Mouse (Mus musculus) induced T-regulatory cell, adult 2 months (primary cell): Measurements from ENCODE around the gene Pknox2.

Experiments
- DNase-seq: peaks from one replicate; pipeline ENCODE4 v3.0.0-alpha.2; 2012; ENCODE audit warnings: low read depth

The Pknox2 gene

DNA sequence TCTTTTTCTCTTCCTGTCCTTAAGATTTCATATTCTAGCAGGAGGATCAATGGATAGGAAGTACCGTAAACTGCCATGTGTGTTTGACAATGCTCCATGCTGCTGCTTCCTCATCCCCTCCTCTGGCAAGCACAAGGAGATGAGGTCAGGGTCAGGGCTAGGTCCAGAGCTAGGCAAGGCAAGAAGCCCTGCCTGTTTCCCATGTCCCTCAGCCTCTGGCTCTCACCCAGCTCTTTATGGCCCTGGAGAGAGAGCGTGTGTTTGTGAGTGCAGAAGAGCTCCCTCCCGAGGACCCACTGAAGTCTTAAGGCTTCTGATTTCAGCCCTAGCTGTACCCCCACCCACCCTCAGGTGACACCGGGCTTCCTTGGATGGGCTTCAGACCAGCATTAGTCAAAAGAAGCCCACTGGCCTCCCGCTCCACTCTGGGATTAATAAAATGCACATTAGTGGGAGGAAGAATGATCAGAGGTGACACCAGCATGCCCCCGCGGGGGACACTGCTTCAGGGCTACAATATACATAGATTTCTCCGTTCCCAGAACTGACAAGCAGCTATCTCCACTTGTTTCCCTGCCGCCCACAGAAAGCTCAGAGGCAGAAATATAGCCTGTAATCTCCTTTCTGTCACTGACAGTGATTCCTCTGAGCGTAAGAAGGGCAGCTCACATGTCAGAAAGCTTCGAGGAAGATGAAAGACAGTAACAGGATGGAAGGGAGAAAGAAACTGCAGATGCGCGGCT, 156.4 kb downstream of the Pknox2 start:
- no peak for DNase-seq

DNA sequence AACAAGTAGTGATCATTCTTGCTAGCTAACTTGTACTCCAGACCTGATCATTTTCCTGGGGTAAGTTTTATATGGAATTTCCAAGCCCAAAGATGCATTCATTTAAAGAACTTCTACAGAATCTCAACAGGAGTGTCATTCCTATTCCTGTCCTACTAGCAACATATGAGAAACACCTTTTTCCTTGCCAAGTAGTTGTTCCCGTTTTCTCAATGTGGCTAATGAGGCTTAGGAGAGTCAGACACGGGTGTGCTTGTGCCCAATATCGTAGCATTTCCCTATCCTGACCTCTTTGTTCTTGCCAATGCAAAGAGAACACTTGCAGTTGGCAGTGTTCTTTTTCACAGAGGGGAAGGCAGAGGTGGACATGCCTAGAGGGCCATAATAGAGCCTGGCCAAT, 157.2 kb downstream of the Pknox2 start:
- no peak for DNase-seq

DNA sequence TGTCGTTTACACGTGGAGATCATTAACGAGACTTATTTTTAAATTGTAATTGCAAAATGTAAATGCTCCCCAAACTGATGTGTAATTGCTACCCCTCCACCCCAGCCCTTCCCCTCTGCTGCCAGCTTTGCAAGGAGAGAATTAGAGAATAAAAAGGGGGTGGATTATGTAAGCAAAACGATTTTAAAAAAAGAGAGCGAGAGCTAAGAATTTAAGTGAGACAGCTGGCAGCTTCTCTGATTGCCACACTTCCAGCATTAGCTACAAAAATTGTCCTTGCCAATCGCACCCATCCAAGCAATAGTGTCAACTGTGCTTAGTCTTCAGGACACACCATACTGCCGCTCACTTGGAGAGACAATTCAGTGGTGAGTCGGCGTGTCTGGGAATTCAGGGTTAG, 162.0 kb downstream of the Pknox2 start:
- no peak for DNase-seq

DNA sequence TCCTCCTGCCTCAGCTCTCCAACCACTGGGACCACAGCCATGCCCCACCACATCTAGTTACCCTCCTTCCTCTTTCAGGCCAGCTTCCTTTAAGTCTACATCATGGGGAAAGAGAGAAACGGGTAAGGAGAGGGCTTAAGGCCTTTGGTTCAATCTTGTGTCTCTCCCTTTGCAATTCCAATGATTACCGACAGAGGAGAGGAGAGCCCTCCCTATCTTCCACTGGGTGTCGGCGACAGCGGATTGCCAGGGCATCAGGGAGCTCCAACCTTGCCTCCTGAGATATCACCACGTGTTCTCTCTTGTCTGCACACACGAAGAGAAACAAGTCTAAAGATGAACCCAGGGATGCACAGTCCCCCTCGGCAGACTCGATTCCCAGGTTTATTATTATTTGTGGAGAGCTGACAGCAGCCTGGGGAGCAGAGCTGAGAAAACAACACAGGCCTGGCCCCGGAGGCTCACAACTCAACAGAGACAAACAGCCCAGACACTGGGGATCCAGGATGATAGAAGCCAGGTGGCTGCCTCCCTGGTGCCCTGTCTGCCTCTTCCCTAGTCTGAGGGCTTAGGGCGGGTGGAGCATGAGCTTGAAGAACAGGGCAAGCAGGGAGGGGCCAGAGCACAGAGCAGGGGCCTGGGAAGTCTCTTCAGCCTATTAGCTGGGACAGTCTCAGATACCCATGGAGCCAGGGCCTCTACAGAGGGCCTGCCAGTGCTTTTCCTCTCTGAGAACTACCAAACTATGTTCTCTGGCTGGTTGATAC, 170.4 kb downstream of the Pknox2 start:
- no peak for DNase-seq

DNA sequence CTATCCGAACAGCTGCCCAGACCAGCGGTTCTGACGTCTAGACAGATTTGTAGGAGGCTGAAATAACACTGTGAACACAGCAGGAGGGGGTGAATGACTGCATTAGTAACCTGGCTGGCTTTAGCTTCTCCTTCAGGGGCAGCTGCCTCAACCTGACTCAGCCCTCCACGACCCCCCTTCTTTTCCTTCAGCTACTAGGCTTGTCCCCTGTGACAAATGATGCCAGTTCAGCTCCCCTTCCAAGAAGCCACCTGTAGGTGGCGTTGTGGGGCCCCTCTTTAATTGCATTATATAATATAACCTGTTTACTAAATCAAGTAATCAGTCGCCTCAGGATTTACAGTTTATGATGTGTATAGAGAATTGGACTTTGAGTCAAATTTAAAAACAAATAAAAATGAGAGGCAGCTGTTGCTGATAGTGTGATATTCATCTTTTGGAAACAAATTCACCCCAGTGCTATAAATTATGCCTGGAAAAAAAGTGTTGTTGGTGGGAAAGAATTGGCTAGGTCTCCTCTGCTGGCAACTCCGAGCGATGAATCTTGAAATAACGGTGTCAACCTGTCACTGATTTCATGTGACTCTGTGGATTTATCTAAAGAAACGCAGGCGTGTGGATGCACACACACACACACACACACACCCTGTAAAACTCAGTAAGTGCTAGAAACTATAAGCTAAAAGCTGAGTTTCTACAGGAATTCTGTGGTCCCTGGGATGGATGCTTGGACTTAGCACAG, 173.6 kb downstream of the Pknox2 start:
- no peak for DNase-seq

DNA sequence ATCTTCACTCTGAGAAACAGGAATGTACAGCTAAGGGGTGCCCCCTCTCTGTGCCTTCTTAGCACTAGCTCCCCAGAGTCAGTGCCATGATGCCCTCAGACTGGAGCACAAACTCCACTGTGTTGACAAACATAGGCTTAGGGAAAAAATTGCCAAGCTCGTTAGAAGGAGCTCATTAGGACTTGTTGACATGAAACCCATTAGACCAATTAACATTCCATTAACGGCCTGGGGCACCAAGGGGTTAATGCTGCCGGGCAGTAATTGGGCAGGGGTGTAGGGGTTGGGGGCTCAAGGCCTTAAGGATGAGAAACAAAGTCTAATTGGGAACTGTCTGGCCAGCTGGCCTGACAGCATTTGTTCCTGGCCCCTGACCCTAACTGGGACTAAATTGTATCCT, 175.1 kb downstream of the Pknox2 start:
- no peak for DNase-seq

DNA sequence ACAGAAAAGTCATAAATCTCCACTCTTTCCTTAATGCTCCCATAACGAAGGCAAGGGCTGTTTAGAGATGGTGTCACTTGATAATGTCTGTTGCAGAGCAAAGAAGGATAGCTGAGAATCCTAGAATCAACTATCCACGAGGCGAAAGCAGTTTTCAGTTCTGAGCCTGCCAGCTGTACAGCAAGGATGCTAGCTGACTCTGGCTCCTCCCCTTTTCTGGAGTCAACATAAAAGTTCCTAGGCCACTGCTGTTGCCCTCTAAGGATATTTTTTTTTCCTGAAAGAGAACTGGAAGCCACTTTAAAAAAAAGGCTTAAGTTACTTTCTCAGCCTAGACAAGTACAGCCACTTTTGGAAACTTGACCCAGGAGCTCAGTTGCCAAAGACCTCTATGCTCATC, 176.1 kb downstream of the Pknox2 start:
- DNase-seq = no peak

DNA sequence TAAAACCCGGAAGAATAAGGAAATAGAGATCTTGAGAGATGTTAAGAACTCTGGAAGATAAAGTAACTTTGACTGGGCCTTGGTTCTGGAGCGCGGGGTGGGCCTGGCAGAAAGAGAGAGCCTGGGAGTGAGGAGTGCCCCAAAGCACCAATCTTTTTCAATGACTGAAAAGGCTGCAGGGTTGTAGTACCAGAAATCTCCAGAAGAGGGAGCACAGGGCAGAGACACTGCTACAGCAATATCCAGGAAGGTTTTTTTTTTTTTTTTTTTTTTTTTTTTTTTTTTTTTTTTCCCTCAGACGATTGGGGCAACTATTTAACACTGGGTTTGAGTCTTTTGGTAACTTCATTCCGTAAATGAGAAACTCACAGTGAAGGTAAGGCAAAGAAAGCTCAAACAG, 176.6 kb downstream of the Pknox2 start:
- DNase-seq = peak; percentile 79

DNA sequence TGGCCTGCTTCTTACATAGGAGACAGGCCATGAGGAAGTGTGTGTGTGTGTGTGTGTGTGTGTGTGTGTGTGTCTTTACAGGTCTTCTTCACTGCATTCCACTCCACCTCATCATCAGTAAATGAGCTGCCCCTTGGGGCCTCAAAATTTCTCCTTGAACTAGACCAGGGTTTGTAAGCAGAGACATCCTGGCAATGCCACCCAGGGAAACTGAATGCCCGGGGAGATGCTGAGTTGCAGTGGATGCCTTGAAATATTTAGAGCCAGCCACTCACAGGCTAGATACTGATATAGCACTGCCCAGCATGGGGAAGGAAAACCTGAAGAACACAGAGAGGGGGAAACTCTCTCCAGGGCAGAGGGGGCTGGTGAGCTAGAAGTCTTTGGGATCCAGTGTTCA, 178.1 kb downstream of the Pknox2 start:
- no peak for DNase-seq

DNA sequence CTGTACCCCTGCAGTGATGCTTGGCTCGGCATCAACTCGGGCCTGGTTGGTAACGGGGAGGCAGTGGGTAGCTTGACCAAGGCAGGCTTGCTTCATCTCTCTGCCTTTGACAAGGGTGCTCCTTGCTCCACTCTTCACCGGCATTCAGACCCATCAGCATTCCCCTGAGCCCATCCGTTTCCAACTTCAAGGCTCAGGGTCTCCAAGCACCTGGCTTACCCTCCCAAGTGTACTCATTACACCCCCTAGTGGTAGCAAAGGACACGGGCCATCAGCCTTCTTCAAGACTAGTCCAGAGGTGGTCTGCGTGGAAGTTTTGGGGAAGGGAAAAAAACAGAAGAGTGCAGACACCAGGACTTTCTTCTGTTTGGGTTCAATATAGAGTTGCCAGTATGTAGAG, 178.5 kb downstream of the Pknox2 start:
- DNase-seq = peak; percentile 57

DNA sequence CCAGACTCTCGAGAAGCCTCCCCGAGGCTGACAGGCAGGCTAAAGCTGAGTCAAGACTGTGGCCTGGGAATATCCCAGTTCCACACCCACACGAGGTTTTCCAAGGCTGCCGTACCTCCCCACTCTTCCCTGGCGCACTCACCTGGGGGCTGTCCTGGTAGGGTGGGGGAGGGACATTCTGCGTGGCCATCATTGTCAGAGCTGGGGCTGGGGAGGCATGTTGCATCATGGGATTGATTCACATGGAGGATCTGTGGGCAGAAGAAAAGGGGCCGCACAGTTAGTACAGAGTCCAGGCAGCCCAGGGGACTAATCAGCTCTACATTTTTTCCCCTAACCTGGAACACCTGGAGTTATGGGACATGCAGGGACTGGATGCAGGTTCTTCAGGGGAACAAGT, 179.0 kb downstream of the Pknox2 start:
- no peak for DNase-seq

DNA sequence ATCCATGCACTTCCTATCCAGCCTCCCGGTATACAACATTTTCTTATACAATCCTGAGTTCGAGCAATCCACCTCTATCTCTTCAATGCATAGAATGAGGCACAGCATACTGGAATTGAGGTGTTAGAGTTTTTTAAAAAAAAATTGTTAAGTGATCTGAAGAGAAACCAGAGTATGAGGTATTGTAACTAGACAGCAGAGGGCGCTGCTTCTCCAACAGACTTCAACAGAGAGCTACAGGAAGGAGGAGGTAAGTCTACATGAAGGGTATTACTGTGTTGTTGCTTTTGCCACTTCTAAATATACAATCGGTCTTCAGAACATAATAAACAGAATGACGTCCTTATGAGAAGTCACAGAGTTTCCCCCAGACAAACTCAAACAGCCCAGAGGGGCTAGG, 181.5 kb downstream of the Pknox2 start:
- peak; percentile 44 for DNase-seq

DNA sequence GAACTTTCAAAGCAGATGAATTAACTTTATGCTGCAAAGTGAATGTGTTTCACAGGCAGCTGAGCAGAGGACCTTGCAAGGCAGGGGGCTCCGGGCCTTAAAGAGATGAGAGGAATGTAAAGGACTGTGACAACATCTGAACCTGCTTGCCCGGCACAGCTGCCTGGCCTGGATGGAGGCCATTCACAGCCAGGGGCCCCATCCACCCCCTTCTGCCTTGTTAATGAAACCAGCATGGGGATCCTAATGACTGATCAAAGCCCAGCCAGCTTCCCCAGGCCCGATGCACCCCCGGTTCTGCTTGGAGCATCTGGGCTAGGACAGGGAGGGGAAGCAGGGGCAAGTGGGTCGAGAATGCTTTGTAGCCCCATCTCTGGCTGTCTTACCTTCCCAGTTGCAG, 183.0 kb downstream of the Pknox2 start:
- no peak for DNase-seq

DNA sequence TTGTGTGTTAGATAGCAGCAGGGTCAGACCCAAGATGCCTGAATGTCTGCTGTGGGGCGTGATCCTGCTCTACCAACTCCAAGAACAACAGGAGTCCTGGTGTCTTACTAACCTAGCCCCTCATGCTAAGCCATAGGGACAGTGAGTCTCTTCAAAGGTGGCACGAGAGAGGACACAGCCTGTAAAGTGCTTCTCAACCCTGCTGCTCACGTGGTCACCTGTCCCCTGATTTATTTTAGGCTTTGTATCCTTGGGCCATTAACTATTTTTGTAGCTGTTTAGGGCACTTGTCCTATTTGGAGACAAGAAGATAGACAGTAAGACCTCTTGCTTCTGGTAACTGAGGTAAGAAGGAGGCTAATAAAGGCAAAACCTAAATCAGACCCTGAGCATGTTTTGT, 183.7 kb downstream of the Pknox2 start:
- DNase-seq = no peak

DNA sequence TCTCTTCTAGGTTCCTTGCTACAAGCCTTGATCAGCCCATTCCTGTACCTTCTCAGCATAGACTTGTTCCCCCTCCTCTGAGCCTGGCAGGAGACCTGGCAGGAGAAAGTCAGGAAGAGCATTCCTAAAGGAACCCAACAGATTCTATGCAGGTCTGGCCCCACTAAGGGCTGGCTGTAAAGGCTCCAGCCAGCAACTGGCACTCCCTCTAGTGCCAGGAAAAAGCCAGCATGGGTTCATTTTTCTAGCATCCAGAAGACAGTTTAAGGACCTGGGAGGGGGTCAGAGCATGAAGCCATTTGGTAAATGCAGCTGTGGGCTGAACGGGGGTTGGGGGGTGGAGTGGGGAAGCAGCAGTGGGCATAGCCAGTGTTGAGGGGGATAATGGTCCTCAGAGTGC, 185.3 kb downstream of the Pknox2 start:
- DNase-seq = no peak

DNA sequence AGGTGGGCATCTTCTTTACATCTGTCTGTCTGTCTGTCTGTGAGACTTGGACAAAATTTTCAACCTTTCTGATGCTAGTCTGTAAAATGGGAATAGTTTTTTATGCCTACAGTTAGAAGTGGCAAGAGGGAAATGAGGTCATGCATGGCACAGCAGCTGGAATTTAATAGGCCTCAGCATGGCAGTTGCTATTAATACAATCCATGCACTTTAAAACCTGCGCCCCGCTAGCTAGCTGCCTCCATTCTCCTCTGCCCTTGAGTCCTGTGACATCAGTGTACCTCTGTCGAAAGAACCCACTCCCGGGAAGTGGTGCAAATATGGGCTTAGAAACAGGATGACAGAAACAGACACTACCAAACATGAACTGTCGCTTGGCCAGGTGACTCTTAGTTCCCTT, 186.1 kb downstream of the Pknox2 start:
- no peak for DNase-seq

DNA sequence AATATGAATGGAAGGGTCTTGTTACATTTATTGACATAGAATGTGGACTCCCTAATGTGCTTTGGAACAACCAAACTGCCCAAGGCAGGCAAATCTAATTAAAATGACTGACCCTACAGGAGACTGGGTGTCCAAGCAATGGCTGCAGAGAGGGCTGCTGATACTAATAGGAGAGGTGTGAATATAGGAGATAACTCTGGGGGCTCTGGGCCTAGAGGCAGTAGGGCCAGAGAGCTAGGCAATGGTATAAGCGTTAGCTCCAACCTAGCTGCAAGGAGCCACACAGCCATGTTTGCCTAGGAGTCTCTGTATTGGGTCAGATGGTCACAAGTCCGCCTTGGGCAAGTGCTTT, 196.1 kb downstream of the Pknox2 start:
- DNase-seq = no peak

DNA sequence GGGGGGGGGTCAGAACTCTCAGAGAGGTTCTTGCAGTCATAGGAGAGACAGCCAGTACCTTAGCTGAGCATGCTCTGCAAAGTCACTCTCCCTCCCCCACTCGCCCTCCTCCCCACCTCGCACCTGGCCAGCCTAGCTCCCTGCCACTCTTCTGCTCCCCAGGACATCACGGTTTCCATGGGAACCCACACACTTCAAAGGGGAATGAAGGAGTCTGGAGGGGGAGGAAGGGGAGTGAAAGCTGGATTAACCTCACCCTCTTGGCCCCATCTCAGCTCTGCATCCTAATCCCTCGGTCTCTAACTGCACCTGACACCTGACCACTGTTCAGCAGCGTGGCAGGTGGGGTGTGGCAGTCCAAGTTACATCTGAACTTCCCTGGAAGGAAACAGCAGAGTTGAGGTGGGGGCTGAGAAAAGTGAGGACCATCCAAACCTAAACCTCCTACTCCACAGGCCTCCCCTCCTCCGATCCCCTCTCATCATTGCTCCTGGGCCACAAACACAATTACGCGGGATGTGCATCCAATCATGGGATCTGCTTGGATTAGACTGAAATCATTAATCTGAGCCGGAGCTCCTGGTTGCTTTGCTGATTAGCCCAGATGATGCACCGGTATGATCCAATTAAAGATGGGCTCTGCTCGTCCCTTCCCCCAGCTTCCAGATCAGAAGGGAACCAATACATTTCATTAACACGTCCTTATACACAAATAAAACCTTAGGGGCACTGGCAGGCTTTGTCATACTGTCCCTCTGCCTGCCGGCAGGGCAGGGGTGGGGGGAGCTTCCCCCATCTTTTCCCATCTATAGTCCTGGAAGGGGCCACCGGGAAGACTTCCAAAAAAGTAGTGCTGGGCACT, 196.7 kb downstream of the Pknox2 start:
- no peak for DNase-seq

DNA sequence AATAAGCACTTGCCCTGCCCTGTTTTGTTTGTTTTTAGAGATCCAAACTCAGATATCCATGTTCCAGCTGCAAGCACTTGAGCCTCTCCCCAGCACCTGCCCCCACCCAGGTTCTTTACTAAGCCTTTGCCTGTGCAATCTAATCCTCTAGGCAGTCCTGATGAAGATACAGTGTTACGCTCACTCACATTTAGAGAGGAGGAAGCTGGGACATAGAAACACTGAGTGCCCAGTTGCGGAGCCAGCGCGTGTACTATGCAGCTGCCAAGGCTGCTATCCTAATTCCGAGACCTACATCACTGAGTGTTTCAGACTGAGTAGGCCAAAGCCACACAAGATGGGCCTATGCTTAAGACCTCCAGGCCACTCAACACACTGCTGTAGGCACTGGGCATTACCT, 199.0 kb downstream of the Pknox2 start:
- no peak for DNase-seq

DNA sequence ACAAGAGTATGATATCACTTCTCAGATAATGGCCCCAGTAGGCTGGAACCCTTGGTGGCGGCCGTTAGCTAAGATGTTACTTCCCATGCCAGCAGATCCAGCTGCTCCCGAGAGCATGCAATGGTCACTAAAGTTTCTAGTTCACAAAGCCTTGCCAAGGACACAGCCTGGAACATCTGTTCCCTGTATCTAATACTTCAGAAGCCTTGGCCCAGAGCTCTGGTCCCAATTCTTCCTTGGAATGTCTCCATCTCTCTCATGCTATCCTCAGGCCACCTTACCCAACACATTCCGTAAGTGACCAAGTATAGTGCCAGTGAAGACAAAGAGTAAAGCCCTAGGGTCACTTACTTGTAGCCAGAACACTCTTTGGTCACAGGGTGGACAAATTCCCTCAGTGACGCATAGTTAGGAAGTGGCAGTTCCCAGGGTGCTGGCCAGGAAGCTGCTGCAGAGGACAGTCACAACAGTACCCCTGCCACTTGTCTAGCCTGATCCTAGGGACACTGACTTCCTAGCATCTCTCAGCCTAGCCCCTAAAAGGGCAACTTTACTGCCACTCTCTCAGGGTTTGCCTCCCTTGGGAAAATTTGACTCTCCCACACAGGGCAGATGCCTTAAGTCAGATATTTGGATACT, 200.0 kb downstream of the Pknox2 start:
- no peak for DNase-seq

DNA sequence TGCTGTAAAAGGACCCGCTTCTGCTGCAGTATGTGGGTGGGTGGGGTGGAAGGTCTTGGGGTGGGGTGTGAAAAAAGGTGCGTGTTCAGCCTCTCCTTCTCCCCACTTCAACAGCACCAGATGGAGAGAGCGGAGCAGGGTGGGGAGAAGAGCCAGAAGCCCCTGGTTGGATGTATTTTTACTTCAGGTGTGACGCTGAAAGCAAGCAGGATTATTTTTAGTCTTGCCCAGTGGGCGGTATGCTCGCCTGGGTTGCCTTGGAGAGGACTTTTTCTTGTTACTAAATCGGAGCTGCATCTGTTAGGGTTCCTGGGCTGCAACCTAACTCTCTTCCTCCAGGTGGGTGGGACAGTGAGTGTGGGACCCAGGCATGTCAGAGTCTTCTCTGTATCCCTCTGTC, 202.4 kb downstream of the Pknox2 start:
- DNase-seq = no peak

DNA sequence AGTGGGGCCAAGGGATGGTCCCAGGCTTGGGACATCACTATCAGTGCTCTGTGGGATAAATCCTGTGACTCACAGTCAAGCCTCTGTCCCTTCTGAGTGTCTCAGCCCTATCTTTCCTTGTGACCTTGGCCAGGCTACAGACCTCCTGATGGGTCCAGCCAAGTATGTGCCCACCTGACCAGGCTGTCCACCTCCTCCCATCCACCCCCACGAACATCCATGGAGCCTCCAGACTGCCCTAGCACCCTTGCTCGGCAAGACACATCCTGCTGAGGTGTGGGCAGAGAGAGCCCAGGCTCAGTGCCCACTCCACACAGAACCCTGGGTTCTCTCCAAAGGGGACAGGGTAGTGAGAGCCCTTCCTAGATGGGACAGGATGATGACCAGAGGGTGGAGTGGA, 204.6 kb downstream of the Pknox2 start:
- DNase-seq = no peak
